Mouse (Mus musculus) liver, embryonic 14.5 days (tissue): ENCODE measurements around the gene Bcl7b. TPM values are rescaled to one million over a fixed set of nuclear protein-coding genes. Genes with fewer than 3 reads are reported as not detected.

Experiments used
- ATAC-seq: fragments of 200-750 bp; cut with Nextera tagmentation; 2 replicates; pipeline ENCODE4 v1.8.0; 2017; ENCODE audit warnings: moderate number of reproducible peaks, mild to moderate bottlenecking, moderate library complexity; ENCODE audit not compliant: insufficient read depth
- DNase-seq, 3 experiments: peaks; one replicate each; pipeline ENCODE4 v3.0.0-alpha.2; 2012 to 2013; ENCODE audit warnings: low read depth in 3 of 3, low spot score in 3 of 3
- H3K27ac ChIP-seq: fragments of 300-500 bp; sonication (generic); 2 replicates; pipeline ENCODE4 v1.5.1; 2014; ENCODE audit warnings: moderate library complexity, mild to moderate bottlenecking, control low read depth, inconsistent platforms
- H3K27me3 ChIP-seq: fragments of 300-500 bp; sonication (generic); 2 replicates; pipeline ENCODE4 v1.6.1; 2014; ENCODE audit warnings: mild to moderate bottlenecking, low read length, moderate library complexity; ENCODE audit not compliant: control insufficient read depth, insufficient read depth
- H3K36me3 ChIP-seq: fragments of 300-500 bp; sonication (generic); replicated peaks from 2 replicates; pipeline ENCODE4 v1.6.1; 2014; ENCODE audit warnings: low read depth; ENCODE audit not compliant: control insufficient read depth, insufficient read depth
- H3K4me1 ChIP-seq, 2 experiments: fragments of 200-500 bp in 1 of 2; fragments of 300-500 bp in 1 of 2; sonication (generic) in 1 of 2; replicated peaks; 2 replicates each; pipeline ENCODE4 v1.6.1; 2012 to 2014; ENCODE audit warnings: antibody characterized with exemption in 1 of 2, inconsistent platforms in 1 of 2, low read length in 1 of 2; ENCODE audit not compliant: control insufficient read depth in 2 of 2, insufficient read depth in 2 of 2
- H3K4me2 ChIP-seq: fragments of 300-500 bp; sonication (generic); 2 replicates; pipeline ENCODE4 v1.6.1; 2014; ENCODE audit warnings: low read depth, mild to moderate bottlenecking, control low read depth, moderate library complexity
- H3K4me3 ChIP-seq, 2 experiments: fragments of 200-500 bp in 1 of 2; fragments of 300-500 bp in 1 of 2; sonication (generic) in 1 of 2; 2 replicates each; pipeline ENCODE4 v1.5.1; 2012 to 2014; ENCODE audit warnings: low read depth in 2 of 2, low read length in 2 of 2, mild to moderate bottlenecking in 2 of 2, control low read depth in 1 of 2, inconsistent platforms in 1 of 2, moderate library complexity in 1 of 2; ENCODE audit not compliant: insufficient read depth in 1 of 2
- H3K9ac ChIP-seq: fragments of 300-500 bp; sonication (generic); replicated peaks from 2 replicates; pipeline ENCODE4 v1.6.1; 2014; ENCODE audit warnings: mild to moderate bottlenecking, control low read depth, moderate library complexity
- H3K9me3 ChIP-seq: fragments of 300-500 bp; sonication (generic); 2 replicates; pipeline ENCODE4 v1.6.1; 2016; ENCODE audit warnings: low read length, mixed read lengths; ENCODE audit not compliant: control insufficient read depth
- CTCF ChIP-seq: IDR thresholded peaks from 2 replicates; pipeline ENCODE4 v1.5.1; 2016; ENCODE audit warnings: antibody characterized with exemption, low read depth, control low read depth
- EP300 ChIP-seq: IDR thresholded peaks from 2 replicates; pipeline ENCODE4 v1.6.1; 2016; ENCODE audit warnings: antibody characterized with exemption, low read depth
- WGBS: fragments of 180-500 bp; shearing (Covaris S2); extraction: QIAGEN DNeasy Blood & Tissue Kit; methylation state at CpG from one replicate; pipeline ENCODE4 v1.1.7; 2014; ENCODE audit not compliant: insufficient replicate concordance; 5-methylcytosine and 5-hydroxymethylcytosine counted together
- polyA plus RNA-seq, 2 experiments: library from polyadenylated mRNA; depleted of rRNA in 1 of 2; stranded (reverse) in 1 of 2; unstranded in 1 of 2; fragments of >200 nt; fragmentation: Nextera tagmentation in 1 of 2; extraction: Ambion mirVana in 1 of 2; gene quantifications; 2 replicates each; pipeline versions ENCODE4 v1.2.1 to v1.2.3; 2012 to 2014

Bcl7b gene
- polyA plus RNA-seq, 2 experiments: 10.0 to 25.6 TPM

- no peaks in the 10 kb centered on the region for H3K9me3 ChIP-seq
- H3K4me3 ChIP-seq: no peak overlapping the region
- TF ChIP-seq CTCF (no peak), EP300 (no peak)
- no peaks in the 10 kb centered on the region for H3K27me3 ChIP-seq
- H3K36me3 ChIP-seq: peaks cover 41% of the 10 kb centered on the region
- no peak for DNase-seq
- H3K4me2 ChIP-seq: no peak overlapping the region
- no peak overlapping the region for H3K9ac ChIP-seq
- H3K4me1 ChIP-seq: peaks cover 8% of the 10 kb centered on the region in 2 experiments
- no peak for ATAC-seq
- no peak overlapping the region for H3K27ac ChIP-seq
Observed at GRCm38 (mm10) chr5:135175086-135175485, 7.0 kb downstream of the Bcl7b start.

GRCm38 (mm10) chr5:135178523-135178922 lies 10.4 kb downstream of the Bcl7b start:
- no peak for TF ChIP-seq CTCF
- no peak for TF ChIP-seq EP300
- WGBS: 63% methylated on average over 3 of the region's 3 CpGs
- Histone ChIP-seq H3K9me3 (no peaks in the 10 kb centered on the region), H3K4me3 (no peak overlapping the region), H3K9ac (no peak overlapping the region), H3K4me2 (no peak overlapping the region), H3K36me3 (peaks cover 36% of the 10 kb centered on the region), H3K27ac (no peak overlapping the region), H3K4me1 (no peaks in the 10 kb centered on the region), H3K27me3 (no peaks in the 10 kb centered on the region)
- ATAC-seq (no peak), DNase-seq (no peak)

GRCm38 (mm10) chr5:135178996-135179395 lies 10.9 kb downstream of the Bcl7b start:
- TF ChIP-seq EP300 (no peak), CTCF (no peak)
- WGBS: 83% methylated on average over 4 of the region's 4 CpGs

DNA sequence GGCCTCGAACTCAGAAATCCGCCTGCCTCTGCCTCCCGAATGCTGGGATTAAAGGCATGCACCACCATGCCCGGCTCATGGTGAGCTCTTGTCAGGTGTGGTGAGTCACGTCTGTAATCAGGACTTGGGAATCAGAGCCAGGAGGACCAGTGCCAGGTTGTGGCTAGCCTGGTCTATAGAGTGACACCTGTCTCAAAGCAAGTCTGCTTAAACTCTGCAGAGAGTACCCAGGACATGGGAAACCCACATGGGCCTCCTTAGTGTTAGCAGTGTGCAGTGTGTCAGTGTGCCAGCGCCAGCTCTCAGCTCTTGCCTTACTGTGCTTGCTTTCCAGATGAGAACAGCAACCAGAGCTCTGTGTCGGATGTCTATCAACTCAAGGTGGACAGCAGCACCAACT lies 11.5 kb downstream of the Bcl7b start:
- Histone ChIP-seq H3K9ac (no peak overlapping the region), H3K27me3 (no peaks in the 10 kb centered on the region)

More at GRCm38 (mm10) chr5:135178996-135179395, 10.9 kb downstream of the Bcl7b start:
- DNase-seq: no peak
- H3K9ac ChIP-seq: no peak overlapping the region
- H3K4me3 ChIP-seq: no peak overlapping the region
- H3K9me3 ChIP-seq: no peaks in the 10 kb centered on the region
- H3K36me3 ChIP-seq: peaks cover 36% of the 10 kb centered on the region
- H3K4me1 ChIP-seq: no peaks in the 10 kb centered on the region
- no peaks in the 10 kb centered on the region for H3K27me3 ChIP-seq
- no peak for ATAC-seq
- H3K27ac ChIP-seq: no peak overlapping the region
- no peak overlapping the region for H3K4me2 ChIP-seq

GRCm38 (mm10) chr5:135180796-135181195 lies 12.7 kb downstream of the Bcl7b start:
- 88% methylated on average over 14 of the region's 14 CpGs for WGBS
- peaks cover 2 to 3% of the 10 kb centered on the region in 2 experiments for H3K4me1 ChIP-seq
- H3K9me3 ChIP-seq: no peaks in the 10 kb centered on the region
- H3K9ac ChIP-seq: no peak overlapping the region
- H3K4me3 ChIP-seq: no peak overlapping the region
- TF ChIP-seq EP300 (no peak), CTCF (no peak)
- ATAC-seq: no peak
- no peak overlapping the region for H3K4me2 ChIP-seq
- no peak for DNase-seq
- H3K27me3 ChIP-seq: no peaks in the 10 kb centered on the region
- H3K27ac ChIP-seq: no peak overlapping the region
- H3K36me3 ChIP-seq: peaks cover 36% of the 10 kb centered on the region

More for the DNA sequence above, 11.5 kb downstream of the Bcl7b start:
- Histone ChIP-seq H3K4me2 (no peak overlapping the region), H3K27ac (no peak overlapping the region), H3K4me1 (no peaks in the 10 kb centered on the region), H3K9me3 (no peaks in the 10 kb centered on the region), H3K4me3 (no peak overlapping the region), H3K36me3 (peaks cover 36% of the 10 kb centered on the region)
- 79% methylated on average over 6 of the region's 7 CpGs for WGBS
- no peak for ATAC-seq
- no peak for DNase-seq
- TF ChIP-seq CTCF (no peak), EP300 (no peak)

DNA sequence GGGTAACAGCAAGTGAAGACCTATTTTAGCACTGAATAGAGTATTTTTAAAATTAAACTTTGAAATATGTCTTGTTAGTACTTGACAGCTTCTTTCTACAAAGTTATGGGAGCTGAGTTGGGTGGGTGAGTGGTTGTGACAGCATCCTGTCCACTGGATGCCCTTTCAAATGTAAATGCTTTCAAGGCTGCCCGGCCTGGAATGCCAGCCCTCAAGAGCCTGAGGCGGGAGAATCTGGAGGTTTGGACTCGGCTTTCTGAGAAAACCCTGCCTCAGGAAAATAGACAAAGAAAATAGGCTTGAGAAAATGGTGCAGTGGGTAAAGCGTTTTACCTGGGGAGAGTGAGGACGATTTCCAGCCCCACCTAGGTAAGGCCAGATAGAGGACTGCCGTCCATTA lies 13.7 kb downstream of the Bcl7b start:
- H3K4me3 ChIP-seq: no peak overlapping the region
- 84% methylated on average over 6 of the region's 6 CpGs for WGBS
- ATAC-seq (no peak), DNase-seq (no peak)
- peaks cover 36% of the 10 kb centered on the region for H3K36me3 ChIP-seq
- H3K4me1 ChIP-seq: peaks cover 6% of the 10 kb centered on the region in 2 experiments
- H3K27me3 ChIP-seq: no peaks in the 10 kb centered on the region
- no peak overlapping the region for H3K4me2 ChIP-seq
- no peak overlapping the region for H3K27ac ChIP-seq
- TF ChIP-seq CTCF: no peak
- no peak for TF ChIP-seq EP300
- H3K9me3 ChIP-seq: no peaks in the 10 kb centered on the region
- no peak overlapping the region for H3K9ac ChIP-seq
